Mouse (Mus musculus): ENCODE measurements at regions not wholly inside any gene's neighbourhood (a gene's known extent, or its start where the extent isn't known, plus 50 kb on each side); places are given as distances from the start of the nearest gene placed in this dataset.

DNA sequence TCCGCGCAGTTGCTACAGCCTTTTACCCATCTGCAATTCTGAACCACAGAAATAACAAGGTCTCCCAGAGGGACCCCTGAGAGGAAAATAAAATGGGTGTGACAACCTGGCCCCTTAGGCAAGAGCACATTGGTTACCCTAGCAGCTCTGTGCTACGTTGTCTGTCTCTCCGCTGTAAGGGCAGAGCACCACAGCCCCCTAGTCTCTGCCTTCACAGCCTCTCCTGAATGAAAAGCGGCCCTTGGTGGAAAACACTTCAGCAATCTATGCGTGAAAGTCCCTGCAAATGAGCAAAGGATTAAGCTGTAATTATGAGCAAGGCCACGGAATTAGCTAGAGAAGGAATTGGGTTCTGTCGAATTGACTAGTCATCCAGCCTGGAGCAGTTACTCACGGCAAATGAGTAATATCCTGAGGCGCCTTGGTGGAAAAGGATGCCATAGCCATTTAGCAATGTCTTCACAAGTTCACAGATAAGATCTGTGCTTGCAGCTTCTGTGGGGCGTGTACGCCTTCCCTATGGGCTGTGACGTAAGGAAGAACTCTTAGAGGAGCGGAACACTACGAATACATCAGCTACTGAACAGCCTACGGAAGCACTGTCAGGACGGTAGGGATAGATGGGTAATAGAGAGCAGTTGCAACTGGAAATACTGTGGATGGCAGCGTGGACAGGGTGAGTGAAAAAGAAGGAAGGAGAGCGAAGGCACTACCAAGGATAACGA is 61.0 kb upstream of the Nphp3 start:
- TF ChIP-seq CTCF (IDR thresholded peaks at IDR 0.05) (no peak), EP300 (IDR thresholded peaks at IDR 0.05) (no peak)

Data from lung, postnatal 0 days (tissue).